Mouse (Mus musculus) frontal cortex, postnatal 25 days (tissue): ENCODE results near the gene Efhb.

Source experiments
- DNase-seq, 2 experiments: peaks; one replicate each; pipeline ENCODE4 v3.0.0; 2022; ENCODE audit warnings: low spot score in 2 of 2

Gene Efhb

GRCm38 (mm10) chr17:53462603-53463495, at the start of gene Efhb:
Efhb (minus strand) TSS chr17:53463321.
- peak; percentile 12 to 31 for DNase-seq

GRCm38 (mm10) chr17:53512311-53512951, 49.3 kb upstream of the Efhb start:
- DNase-seq = no peak

GRCm38 (mm10) chr17:53502966-53503365, 39.8 kb upstream of the Efhb start:
- DNase-seq = no peak

- no peak for DNase-seq
Measured at GRCm38 (mm10) chr17:53489007-53489378, 25.9 kb upstream of the Efhb start.

GRCm38 (mm10) chr17:53488291-53489006, 25.3 kb upstream of the Efhb start:
- no peak for DNase-seq

GRCm38 (mm10) chr17:53480433-53480832, 17.3 kb upstream of the Efhb start:
- DNase-seq = no peak

GRCm38 (mm10) chr17:53479604-53480041, 16.5 kb upstream of the Efhb start:
- peak in 1 of 2 experiments; percentile 46 for DNase-seq

- DNase-seq = peak; percentile 97 to 98
Measured at GRCm38 (mm10) chr17:53478858-53479603, 15.9 kb upstream of the Efhb start, which contains the start of gene Rab5a. Rab5a (plus strand) TSS chr17:53479234.

- DNase-seq = no peak
Measured at GRCm38 (mm10) chr17:53478066-53478857, 15.1 kb upstream of the Efhb start.

- DNase-seq = no peak
Measured at GRCm38 (mm10) chr17:53468697-53469096, 5.6 kb upstream of the Efhb start.

- DNase-seq = no peak
Measured at GRCm38 (mm10) chr17:53465569-53465968, 2.4 kb upstream of the Efhb start.

GRCm38 (mm10) chr17:53463496-53463840, 347 bp upstream of the Efhb start:
- DNase-seq = no peak

GRCm38 (mm10) chr17:53456742-53457141, 6.4 kb downstream of the Efhb start:
- DNase-seq = no peak

- DNase-seq = no peak
Measured at GRCm38 (mm10) chr17:53456152-53456551, 7.0 kb downstream of the Efhb start.

- peak; percentile 17 to 45 for DNase-seq
Measured at GRCm38 (mm10) chr17:53402689-53403306, 60.3 kb downstream of the Efhb start.

- no peak for DNase-seq
Measured at GRCm38 (mm10) chr17:53393201-53393600, 69.9 kb downstream of the Efhb start.

- peak; percentile 6 to 17 for DNase-seq
Measured at GRCm38 (mm10) chr17:53389507-53389906, 73.6 kb downstream of the Efhb start.

- DNase-seq = no peak
Measured at GRCm38 (mm10) chr17:53387581-53388473, 75.3 kb downstream of the Efhb start.

GRCm38 (mm10) chr17:53386863-53387262, 76.3 kb downstream of the Efhb start:
- DNase-seq = no peak
